Mouse (Mus musculus): ENCODE data around the gene Peg3. TPM values are rescaled to one million over a fixed set of nuclear protein-coding genes. Genes with fewer than 3 reads are reported as not detected.

Peg3 gene
- total and polyA plus RNA-seq, 3 experiments, result not detected

DNA sequence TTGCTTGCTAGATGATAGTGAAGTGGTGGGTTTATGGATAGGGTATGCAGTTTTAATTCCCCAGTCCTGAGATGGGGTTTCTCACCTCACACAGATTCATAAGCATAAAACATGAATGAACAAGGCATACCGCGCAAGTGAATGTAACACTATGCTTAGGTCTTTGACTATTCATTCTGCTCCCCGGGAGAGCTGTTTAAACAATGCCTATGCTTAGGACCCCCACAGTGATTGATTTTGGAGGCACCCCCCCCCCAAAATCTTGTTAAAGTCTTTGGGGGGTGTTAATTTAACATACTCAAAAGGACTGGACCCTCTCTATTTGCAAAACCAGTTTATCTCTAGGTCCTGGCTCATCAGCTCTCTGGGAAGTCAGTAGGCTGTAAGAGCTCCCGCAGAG is 1.7 kb upstream of the Peg3 start:
- no peak for TF ChIP-seq CTCF (conservative IDR thresholded peaks at IDR 0.05 in 1 of 2, IDR thresholded peaks at IDR 0.05 in 1 of 2; ENCODE audit: low read depth in 2 of 2, low read length in 2 of 2)
- TF ChIP-seq USF2 (conservative IDR thresholded peaks at IDR 0.05; ENCODE audit: low read depth, low read length), result no peak
- no peak for TF ChIP-seq POLR2A (IDR thresholded peaks at IDR 0.05; ENCODE audit: low read depth, low read length)
- TF ChIP-seq ETS1 (conservative IDR thresholded peaks at IDR 0.05; ENCODE audit: low read depth, low read length), result no peak
- no peak for TF ChIP-seq SIN3A (IDR thresholded peaks at IDR 0.05; ENCODE audit: low read length)
- TF ChIP-seq JUN (IDR thresholded peaks at IDR 0.05; ENCODE audit: insufficient read depth, low read depth, low read length), result no peak
- no peak for TF ChIP-seq ZMIZ1 (IDR thresholded peaks at IDR 0.05; ENCODE audit: low read depth, low read length)
- TF ChIP-seq USF1 (IDR thresholded peaks at IDR 0.05; ENCODE audit: low read depth, low read length), result no peak
- no peak for TF ChIP-seq MAZ (IDR thresholded peaks at IDR 0.05; ENCODE audit: low read depth, low read length)
- TF ChIP-seq IRF4 (IDR thresholded peaks at IDR 0.05; ENCODE audit: low read depth, low read length), result no peak
- no peak for TF ChIP-seq GABPA (IDR thresholded peaks at IDR 0.05; ENCODE audit: insufficient replicate concordance, low read depth, low read length)
- no peak for TF ChIP-seq MYC (IDR thresholded peaks at IDR 0.05; ENCODE audit: low read depth, low read length)
- no peak for TF ChIP-seq JUND (conservative IDR thresholded peaks at IDR 0.05; ENCODE audit: low read depth, low read length)
- H3K36me3 ChIP-seq (replicated peaks in 1 of 2; ENCODE audit: control insufficient read depth in 1 of 2, insufficient read depth in 1 of 2, low read length in 1 of 2), result no peaks in the 10 kb centered on the region
- H3K4me2 ChIP-seq (ENCODE audit: insufficient read depth, low read depth, poor library complexity, severe bottlenecking), result no peak overlapping the region
- H3K79me2 ChIP-seq (replicated peaks; ENCODE audit: control insufficient read depth, extremely low read depth, insufficient read depth, poor library complexity, severe bottlenecking), result no peaks in the 10 kb centered on the region
- H3K4me3 ChIP-seq (replicated peaks in 1 of 3; ENCODE audit: low read depth in 2 of 3, low read length in 2 of 3, poor library complexity in 1 of 3), result no peak overlapping the region
- H3K9me3 ChIP-seq (replicated peaks; ENCODE audit: low read length), result peaks cover 48% of the 10 kb centered on the region
- dilution Hi-C loops (cut with MboI; ENCODE audit: extremely low pct_ligation_motif_present, extremely low pct_unique_long_range_greater_than_20kb, low sequenced_read_pairs), result no loop called here
- H3K9ac ChIP-seq (ENCODE audit: insufficient read depth, low read depth), result no peak overlapping the region
- no peaks in the 10 kb centered on the region for H3K27me3 ChIP-seq (replicated peaks)
- in situ Hi-C loops (cut with MboI; ENCODE audit: low pct_ligation_motif_present, low pct_unique_long_range_greater_than_20kb, low sequenced_read_pairs), result no loop called here
- no peak overlapping the region for H3K27ac ChIP-seq (ENCODE audit: insufficient read depth, low read depth)
- DNase-seq (ENCODE audit: extremely low read depth), result no peak
- no peaks in the 10 kb centered on the region for H3K4me1 ChIP-seq (ENCODE audit: control insufficient read depth in 1 of 2, insufficient read depth in 2 of 2)

- H3K27me3 ChIP-seq (replicated peaks), result no peaks in the 10 kb centered on the region
- TF ChIP-seq TBP (conservative IDR thresholded peaks at IDR 0.05; ENCODE audit: low read depth, low read length) (no peak), MAX (IDR thresholded peaks at IDR 0.05; ENCODE audit: low read length) (no peak), RAD21 (IDR thresholded peaks at IDR 0.05; ENCODE audit: low read depth, low read length) (no peak), SIN3A (IDR thresholded peaks at IDR 0.05; ENCODE audit: low read length) (no peak), MEF2A (IDR thresholded peaks at IDR 0.05; ENCODE audit: borderline replicate concordance, low read depth, low read length) (no peak), UBTF (IDR thresholded peaks at IDR 0.05; ENCODE audit: low read depth, low read length) (no peak), ZKSCAN1 (IDR thresholded peaks at IDR 0.05; ENCODE audit: borderline replicate concordance, low read depth, low read length) (no peak), PAX5 (IDR thresholded peaks at IDR 0.05; ENCODE audit: low read length) (no peak), ETS1 (conservative IDR thresholded peaks at IDR 0.05; ENCODE audit: low read depth, low read length) (no peak), KAT2A (IDR thresholded peaks at IDR 0.05; ENCODE audit: insufficient replicate concordance, low read length) (no peak), MAZ (IDR thresholded peaks at IDR 0.05; ENCODE audit: low read depth, low read length) (no peak), ELF1 (IDR thresholded peaks at IDR 0.05; ENCODE audit: low read depth, low read length) (no peak), MAFK (IDR thresholded peaks at IDR 0.05; ENCODE audit: insufficient replicate concordance, low read length) (no peak)
- no peaks in the 10 kb centered on the region for H3K79me2 ChIP-seq (replicated peaks; ENCODE audit: control insufficient read depth, extremely low read depth, insufficient read depth, poor library complexity, severe bottlenecking)
- DNase-seq (ENCODE audit: extremely low read depth), result no peak
- in situ Hi-C loops (cut with MboI; ENCODE audit: low pct_ligation_motif_present, low pct_unique_long_range_greater_than_20kb, low sequenced_read_pairs) (no loop called here), dilution Hi-C loops (cut with MboI; ENCODE audit: extremely low pct_ligation_motif_present, extremely low pct_unique_long_range_greater_than_20kb, low sequenced_read_pairs) (no loop called here)
- H3K4me3 ChIP-seq (replicated peaks in 1 of 3; ENCODE audit: low read depth in 2 of 3, low read length in 2 of 3, poor library complexity in 1 of 3), result no peak overlapping the region
- H3K36me3 ChIP-seq (replicated peaks in 1 of 2; ENCODE audit: control insufficient read depth in 1 of 2, insufficient read depth in 1 of 2, low read length in 1 of 2), result no peaks in the 10 kb centered on the region
- H3K9ac ChIP-seq (ENCODE audit: insufficient read depth, low read depth), result no peak overlapping the region
- H3K27ac ChIP-seq (ENCODE audit: insufficient read depth, low read depth), result no peak overlapping the region
- H3K4me2 ChIP-seq (ENCODE audit: insufficient read depth, low read depth, poor library complexity, severe bottlenecking), result no peak overlapping the region
- H3K4me1 ChIP-seq (ENCODE audit: control insufficient read depth in 1 of 2, insufficient read depth in 2 of 2), result no peaks in the 10 kb centered on the region
- H3K9me3 ChIP-seq (replicated peaks; ENCODE audit: low read length), result peaks cover 53% of the 10 kb centered on the region
These were observed 1.1 kb upstream of the Peg3 start for GRCm38 (mm10) chr7:6731373-6731772.

Measured in CH12.LX (cell line).